Mouse (Mus musculus) yolk sac, embryonic 10.5 days (tissue): ENCODE data around the gene Klf9.

Experiments
- DNase-seq: peaks from one replicate; pipeline ENCODE4 v3.0.0-alpha.2; 2017; ENCODE audit warnings: low spot score

The Klf9 gene

DNA sequence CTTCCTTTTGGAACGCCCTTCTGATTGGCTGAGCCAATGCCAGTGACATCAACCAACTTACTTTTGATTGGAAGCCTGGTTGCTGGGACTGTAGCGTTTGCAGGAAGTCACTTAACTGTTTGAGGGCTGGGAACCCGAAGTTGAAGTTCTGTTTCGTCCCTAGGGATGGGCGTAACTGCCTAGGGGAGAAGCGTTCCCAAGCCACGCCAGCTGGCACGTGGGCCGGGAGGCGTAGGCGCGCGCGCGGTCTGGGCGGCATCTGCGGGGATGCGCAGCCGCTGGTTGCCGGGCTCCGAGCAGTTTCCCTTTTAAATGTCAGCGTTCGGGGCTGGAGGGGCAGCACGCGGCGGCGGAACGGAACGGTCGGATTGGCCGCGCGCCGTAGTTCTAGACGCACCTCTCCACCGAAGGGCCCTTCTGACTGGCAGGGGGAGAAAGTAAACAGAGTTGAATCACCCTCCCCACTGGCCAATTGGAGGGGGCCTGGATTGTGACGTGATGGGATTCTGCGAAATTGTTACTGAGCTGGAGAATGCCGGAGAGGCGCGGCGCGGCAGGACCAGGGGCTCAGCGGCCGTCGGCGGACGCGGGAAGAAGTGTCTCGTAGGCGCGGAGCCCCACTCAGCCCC, at the start of gene Klf9:
Gene Klf9 (plus strand): TSS at position 538 of the 629 bp plus-strand sequence.
- peak; percentile 94 for DNase-seq

DNA sequence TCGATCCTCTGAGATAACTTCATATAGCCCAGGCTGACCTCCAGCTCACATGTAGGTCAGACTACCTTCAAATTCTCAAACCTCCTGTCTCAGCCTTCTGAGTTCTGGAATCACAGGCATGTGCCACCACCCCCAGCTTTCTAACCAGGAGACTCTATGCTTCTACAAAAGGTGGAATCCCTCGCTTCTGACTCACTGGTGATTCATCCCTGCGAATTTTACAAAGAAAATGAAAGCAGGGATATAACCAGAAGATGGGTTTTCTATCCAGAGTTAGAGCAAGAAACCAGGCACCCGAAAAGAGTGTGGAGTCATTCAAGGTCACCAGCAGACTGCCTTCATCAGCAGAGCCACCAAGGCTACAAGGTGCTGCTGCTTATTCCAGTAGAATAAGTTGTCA, 49.4 kb upstream of the Klf9 start:
- no peak for DNase-seq

DNA sequence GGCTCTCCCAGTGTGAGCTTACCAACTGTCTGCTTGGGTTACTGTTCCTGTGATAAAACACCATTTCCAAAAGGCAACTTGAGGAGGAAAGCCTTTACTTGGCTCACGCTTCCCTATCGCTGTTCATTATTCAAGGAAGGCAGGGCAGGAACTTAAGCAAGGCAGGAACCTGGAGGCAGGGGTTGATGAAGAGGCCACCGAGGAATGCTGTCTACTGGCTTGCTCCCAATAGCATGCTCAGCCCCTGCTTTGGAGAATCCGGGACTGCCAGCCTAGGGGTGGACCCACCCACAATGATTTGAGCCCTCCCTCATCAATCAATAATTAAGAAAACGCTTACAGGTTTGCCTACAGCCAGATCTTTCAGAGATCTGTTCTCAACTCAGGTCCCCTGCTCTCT, 47.5 kb upstream of the Klf9 start:
- DNase-seq: no peak

DNA sequence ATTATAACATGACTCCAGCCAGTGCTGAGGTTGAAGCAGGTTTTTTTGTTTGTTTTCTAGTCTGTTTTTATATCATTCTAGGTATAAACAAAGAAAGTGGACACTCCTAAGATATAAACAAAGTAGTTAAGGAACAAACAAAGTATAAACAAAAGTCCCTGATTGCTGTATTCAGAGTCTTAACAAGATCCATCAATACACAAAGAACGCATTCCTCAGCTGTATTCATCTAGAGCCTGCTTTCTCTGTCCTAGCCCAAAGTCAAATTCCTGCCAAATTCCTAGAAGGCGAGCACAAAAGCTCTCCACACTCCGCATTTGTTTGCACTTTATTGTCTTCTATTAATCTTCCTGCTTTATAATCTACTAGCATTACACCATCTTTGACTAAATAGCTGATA, 46.1 kb upstream of the Klf9 start:
- no peak for DNase-seq

DNA sequence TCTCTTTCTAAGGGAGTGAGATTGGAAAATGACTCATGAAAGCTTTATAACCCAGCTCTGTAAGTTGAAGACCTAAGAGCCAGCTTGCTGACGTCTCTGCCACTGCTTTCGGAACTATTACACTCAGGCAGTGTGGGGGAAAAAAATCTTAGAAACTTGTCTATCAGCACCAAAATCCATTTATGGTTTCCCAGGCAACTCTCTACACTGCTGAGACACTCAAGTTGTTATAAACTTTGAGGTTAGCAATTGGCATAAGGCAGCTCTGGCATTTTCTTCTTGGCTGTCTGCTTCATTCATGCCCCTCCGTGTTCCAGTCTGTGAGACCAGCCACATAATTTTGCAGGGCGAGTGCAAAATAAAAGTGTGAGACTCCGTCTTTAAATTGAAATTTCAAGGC, 34.2 kb upstream of the Klf9 start:
- DNase-seq: no peak

DNA sequence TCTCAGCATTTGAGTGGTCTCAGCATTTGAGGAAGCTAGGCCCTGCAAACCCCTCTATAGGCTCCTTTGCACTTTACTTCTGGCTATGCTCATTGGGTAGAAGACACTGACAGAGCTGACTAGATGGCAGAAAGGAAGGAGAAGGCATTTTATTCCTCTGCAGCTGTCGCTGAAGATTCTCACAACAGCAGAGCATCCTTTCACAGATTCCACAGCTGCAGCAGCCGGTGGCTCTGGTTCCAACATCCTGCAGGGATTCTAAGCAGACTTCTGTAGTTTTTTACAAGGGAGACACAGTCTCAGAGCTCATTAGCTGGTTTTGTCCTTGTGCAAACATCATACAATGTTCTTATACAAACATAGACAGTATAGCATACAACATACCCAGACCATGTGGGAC, 33.7 kb upstream of the Klf9 start:
- no peak for DNase-seq

DNA sequence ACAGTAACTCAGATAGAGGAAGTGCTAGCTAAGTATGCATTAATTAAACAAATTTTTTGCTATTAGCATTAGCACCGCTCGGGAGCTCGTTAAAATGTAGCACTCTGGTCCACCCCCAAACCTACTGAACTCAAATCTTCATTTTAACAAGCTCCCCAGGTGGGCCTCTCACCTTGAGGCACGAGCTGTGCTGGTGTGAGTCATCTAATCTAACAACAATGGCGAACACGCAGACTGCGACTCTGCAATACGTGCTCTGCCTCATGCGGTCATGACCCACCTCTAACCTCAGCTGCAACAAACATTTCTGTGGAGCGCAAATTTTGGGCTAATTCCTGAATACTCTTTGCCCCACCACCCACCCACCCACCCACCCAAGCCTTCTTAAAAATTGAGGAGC, 19.2 kb upstream of the Klf9 start:
- DNase-seq: no peak

DNA sequence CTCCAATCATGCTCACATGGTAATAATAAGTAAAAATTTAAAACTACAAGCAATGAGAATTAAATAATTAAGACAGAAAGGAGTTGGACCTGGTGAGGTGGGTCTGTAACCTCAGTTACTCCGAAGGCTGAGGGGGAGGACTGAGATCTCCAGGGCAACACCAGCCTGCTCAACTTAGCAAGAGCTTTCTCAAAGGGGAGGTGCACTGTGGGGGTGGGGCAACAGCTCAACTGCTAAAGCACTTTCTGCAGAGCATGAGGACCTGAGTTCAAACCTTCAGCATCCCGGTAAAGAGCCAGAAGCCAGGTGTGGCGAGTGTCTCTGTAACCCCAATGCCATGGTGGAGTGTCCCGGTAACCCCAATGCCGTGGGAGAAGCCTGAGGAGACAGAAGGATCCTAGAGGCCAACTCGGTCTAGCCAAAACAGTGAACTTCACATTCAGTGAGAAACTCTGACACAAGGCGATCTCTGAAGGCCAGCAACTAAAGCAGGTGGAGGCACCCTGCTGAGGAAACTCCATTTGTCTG, 16.9 kb upstream of the Klf9 start:
- DNase-seq: no peak

DNA sequence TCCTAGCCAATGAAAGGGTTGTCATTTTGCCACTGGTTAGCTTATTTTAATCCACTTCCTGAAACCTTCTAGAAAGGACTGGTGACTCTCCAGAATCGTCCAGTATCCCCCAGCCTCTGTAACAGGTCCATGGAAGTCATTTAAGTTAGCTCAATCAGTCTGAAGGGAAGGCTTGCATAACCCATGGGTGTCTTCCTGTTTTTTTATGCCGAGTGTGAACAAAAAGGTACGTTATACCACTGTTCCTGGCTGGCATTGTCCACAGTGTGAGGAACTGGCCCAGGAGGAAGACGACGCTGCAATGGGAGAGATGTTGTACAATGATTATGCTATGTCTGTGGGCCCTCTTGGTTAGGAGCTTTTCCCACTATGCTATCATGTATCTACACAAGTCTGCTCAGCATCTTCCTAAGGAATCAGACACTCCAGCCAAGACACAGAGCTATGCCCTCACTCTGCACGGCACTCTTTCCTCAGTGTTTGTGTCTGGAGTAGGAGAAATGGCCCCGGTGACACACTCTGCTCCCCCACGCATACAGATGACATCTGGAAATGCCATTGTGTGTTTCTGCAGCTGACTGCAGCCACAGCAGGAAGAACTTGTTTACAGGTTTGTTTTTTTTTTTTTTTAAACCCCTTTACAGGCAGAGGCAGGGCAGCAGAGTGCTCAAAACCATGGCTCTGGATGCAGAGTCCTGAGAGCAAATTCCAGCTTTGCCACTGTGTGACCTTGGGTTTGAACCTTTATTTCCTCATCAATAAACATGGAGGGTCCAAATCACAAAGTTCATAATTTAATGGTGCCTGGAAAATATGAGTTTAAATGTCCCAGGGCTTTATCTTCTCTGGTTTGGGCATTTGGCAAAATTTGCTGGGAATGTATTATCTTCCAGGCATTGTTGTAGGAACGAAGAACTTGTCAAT, 15.5 kb upstream of the Klf9 start:
- no peak for DNase-seq

DNA sequence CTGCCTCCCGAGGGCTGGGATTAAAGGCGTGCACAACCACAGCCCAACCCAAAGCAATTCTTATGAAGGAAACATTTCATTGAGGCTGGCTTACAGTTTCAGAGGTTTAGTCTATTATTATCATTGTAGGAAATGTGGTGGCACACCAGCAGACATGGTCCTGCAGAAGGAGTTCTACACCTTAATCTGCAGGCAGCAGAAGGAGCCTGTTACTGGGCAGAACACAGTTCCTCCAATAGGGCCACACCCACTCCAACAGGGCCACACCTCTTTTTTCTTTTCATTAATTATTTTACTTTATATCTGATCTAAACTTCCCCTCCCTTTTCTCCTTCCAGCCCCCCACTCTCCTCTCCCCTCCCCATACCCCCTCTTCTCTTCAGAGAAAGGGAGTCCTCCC, 11.1 kb upstream of the Klf9 start:
- DNase-seq: no peak

DNA sequence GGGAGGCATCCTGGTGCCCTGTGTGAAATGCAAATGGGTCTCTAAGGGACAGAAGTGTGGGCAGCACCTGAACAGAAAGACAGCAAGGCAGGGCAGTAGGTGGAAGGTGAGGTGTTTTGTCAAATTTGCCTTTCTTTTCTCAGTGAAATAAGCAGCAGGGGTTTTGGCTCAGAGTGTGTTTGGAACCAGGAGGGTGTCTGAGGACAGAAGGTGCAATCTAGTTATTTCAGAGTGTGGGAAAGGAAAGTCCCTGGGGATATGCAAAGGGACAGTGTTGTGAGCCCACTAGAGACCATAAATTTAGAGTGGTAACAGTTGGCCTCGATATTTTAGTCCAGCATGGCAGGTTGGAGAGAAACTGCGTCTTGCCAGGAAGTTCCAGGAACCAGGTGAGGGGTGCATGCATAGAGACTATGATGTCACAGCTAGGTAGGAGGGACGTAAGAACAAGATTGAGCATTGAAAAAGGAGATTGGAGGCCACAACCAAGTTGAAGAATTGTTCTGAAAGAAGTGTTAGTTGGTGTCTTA, 8.9 kb upstream of the Klf9 start:
- DNase-seq: no peak

DNA sequence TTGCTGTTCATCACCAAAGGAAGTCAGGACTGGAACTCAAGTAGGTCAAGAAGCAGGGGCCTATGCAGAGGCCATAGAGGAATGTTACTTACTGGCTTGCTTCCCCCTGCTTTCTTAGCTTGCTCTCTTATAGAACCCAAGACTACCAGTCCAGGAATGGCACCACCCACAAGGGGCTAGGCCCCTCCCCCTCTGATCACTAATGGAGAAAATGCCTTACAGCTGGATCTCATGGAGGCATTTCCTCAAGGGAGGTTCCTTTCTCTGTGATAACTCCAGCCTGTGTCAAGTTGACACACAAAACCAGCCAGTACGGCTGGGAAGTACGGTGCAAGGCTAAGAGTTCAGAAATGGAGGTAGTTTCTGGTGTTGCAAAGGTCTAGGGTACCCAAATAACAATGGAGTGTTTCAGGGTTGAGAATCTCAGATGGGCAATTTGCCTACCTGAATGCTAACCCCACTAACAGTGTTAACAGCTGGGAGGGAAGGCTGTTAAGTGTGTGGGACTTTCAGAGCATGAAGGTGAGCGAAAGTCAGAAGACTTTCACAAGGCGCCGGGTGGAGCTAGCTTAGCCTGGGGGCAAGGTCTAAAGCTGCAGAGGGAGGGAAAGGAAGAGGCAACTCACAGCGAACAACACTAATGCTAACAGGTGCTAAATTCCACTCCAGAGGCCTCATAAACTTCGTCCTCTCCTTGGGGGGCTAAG, 8.2 kb upstream of the Klf9 start:
- DNase-seq: peak; percentile 77

DNA sequence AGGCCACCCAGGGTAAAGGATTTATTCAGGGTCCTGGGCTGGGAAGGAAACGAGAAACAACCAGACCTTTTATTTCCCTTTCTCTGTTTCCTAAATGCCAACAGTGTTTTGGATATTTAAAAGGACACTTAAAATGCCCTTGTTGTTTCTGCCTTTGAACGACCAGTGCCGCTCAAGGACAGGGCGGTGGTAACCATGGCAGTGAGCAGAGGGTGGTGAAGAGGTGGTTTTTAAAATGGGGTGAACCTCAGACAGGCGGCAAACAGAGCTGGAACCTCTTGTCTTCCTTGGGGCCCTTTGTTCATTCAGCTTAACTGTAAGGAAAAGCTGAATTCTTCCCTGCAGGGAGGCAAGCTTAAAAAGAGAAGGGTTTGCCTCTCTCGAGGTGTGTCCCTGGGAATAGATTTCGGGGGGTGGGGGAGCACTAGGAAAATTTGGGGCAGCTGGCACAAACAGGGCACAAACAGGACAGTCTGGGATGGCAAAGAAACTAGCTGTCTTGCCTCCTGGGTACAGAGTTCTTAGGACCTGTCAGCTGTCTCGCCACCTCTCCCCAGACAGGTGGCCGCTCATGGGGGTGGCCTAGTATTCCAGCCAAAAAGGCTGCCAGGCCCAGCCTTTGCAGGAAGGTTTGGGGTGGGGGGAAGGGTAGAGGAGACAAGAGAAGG, 7.5 kb upstream of the Klf9 start:
- DNase-seq: no peak

DNA sequence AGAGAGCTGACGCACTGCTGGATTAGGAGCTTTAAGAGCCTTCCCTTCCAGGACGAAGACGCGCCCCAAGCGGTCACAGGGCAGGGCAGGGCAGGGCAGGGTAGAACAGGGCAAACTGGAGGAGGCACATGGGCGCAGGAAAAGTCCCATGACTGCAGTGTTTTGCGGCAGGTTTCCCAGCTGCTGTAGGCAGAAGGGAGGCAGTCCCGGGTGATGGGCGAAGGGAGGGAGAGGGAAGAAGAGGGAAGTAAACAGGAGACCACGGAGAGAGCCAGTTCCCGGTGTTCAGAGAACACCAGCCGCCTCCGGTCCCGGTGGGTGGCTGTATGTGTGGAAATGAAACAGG, 7.0 kb upstream of the Klf9 start:
- peak; percentile 53 for DNase-seq

DNA sequence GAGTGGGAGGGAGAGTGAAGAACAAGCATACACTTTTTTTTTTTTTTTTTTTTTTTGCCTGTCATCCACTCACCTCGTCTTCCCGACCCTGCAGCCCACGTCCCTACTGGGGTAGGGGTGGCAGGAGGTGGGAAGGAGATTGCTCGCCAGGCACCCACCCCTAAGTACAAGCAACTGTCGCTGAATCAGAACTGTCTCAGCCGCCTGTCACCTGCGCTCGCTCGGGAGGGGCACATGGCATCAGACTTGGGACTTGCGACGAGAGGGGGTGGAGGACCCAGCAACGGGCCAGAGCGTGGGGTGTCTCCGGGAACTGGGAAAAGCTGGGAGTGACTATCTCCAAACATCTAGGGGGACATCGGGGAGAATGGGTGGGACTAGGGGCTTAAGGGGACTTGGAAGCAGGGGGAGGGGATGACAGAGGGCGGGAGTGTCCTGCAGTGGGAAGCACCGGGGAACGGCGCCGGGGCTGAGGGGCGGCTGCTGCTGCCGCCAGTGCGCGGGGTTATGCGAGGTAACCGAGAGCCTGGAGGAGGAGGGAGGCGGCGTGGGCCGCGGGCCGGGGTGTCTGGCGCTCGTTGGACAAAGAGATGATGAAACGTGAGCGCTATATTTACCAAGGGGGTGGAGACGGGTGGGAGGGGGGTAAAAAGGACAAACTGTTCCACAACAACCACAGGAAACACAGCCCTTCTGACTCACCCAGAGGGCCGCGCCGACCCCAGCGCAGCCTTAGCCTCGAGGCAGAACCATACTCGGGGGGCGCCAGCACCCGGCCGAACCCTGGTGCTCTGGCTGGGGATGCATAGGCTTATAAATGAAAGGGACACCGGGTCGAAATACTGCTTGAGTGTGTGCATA, 6.4 kb upstream of the Klf9 start:
- DNase-seq: peak; percentile 85

DNA sequence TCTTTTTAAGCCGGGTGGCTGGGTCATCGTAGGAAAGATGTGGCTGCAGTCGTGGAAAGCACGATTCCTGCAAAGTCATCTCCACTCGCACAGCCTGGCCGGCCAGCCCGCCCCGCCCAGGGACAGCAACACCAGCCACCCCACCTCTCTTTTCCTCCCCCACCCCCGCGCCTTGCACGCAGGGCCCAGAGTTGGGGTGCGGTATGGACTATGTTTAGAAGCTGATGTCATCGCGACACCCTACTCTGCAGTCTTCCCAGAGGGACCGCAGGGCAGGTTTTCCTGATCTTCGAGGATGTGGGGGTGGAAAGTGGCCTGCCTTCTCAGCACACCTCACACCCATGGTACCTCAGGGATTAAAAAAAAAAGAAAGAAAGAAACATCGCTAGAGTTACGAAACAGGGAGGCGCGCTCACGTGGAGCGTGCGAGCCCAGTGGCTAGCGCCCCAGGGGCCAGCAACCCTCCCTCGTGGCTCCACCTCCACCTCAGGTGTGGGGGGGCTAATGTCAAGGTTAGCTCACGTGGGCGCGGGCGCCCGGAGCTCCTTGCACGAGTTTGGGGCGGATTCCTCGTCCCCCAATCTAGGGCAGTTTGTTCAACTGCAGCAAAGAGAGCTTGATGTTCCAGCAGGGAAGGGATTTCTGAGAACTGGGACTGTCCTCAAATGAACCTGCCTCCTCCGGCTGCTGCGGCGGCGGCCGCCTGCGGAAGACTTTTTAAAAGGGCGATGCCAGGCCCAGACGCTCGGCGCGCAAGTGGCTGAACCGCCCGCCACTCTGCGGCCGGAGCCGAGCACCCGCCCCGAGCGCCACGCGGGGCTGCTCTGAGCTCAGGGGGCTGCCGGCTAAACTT, 5.5 kb upstream of the Klf9 start:
- peak; percentile 82 for DNase-seq

DNA sequence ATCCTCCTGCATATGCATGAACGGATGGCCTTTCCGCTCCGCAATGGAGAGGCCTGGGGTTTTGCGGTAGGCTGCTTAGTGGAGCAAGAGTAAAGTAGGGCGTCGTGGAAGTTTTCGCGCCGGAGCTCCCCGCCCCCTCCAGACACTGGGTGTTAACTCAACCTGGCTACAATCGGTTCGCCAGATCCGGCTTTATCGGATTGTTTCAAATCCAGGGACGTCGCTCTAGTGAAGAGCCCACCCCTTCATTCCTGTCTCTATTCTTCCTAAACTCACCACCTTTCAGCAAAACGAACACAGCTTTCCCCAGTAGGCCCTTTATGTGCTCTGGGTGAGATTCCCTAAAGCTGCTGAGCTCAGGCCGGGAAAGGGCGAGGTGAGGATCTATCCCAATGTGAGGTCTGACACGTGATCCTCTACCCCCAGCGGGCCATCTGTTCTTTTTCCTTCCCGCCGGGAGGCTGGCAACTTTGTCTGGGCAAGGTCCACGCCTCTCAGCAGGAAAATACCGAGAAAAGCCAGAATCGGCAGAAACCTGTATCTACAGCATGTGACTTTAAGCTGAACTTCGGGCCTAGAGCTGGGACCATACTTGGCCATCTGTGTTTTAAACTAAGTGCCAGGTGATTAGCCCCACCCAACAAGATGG, 4.7 kb upstream of the Klf9 start:
- DNase-seq: peak; percentile 90

DNA sequence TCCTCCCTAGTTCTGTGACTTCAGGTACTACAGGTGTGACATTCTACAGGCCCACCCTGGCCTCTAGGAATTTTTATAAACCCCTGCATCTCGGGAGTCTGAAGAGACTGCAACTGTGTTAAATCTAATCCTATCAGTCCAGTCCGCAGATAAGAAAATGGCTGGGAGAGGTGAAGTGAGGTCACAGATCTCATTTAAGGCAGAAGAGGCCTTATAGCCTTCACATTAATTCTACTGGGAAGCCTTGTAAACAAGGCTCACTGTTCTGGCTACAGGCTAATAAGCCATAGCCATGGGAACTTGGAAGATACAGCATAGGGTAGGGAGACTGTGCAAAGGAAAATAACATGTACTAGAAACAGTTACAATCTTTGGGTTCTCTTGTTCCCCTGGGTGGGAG, 3.7 kb upstream of the Klf9 start:
- no peak for DNase-seq

DNA sequence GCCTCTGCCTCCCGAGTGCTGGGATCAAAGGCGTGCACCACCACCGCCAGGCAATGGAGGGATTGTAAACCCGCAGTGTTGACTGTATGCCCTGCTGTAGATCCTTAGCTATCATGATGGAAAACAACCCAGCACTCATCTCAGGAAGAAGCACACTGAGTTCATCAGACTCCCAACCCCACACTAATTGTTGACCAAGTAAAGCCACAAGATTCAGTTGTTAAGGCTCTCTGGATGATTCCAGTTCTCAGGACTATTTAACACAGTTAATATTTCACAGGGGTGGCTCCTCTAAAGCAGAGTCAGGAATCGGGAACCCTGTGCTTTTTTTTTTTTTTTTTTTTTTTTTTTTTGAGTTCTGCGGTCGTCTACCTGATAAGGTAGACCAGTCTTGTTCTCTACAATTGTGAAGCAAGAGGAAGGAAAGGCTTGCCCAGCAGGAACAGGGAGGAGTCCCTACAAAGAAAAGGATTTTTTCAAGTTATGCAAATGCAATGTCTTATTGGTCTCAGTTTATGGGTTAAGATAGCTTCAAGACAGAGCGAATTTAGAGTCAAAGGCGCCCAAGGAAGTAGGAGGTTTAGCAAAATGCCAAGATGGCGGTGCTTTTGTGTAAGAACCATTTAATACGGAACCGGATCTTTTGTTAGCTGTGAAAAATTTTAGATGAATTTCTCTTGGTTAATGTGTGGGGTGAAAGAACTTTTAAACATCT, 1.1 kb upstream of the Klf9 start:
- DNase-seq: peak; percentile 61
